Mouse (Mus musculus) cerebellum, adult 2 months (tissue): ENCODE measurements around the gene Krtap28-10. TPM values are rescaled to one million over a fixed set of nuclear protein-coding genes. Genes with fewer than 3 reads are reported as not detected.

Experiments used
- DNase-seq, 2 experiments: peaks; one replicate each; pipeline ENCODE4 v3.0.0; 2021
- H3K27ac ChIP-seq: fragments of 200-500 bp; 2 replicates; pipeline ENCODE4 v1.5.1; 2012; ENCODE audit warnings: low read length, control low read depth, inconsistent platforms; ENCODE audit not compliant: insufficient read depth
- H3K27me3 ChIP-seq: fragments of 200-500 bp; 2 replicates; pipeline ENCODE4 v1.6.1; 2012; ENCODE audit warnings: inconsistent platforms, mild to moderate bottlenecking, low read length, moderate library complexity; ENCODE audit not compliant: control insufficient read depth, insufficient read depth
- H3K4me1 ChIP-seq: fragments of 200-500 bp; 2 replicates; pipeline ENCODE4 v1.6.1; 2011; ENCODE audit warnings: low read length; ENCODE audit not compliant: control insufficient read depth, insufficient read depth
- H3K4me3 ChIP-seq: fragments of 200-500 bp; replicated peaks from 2 replicates; pipeline ENCODE3; 2011; ENCODE audit warnings: mild to moderate bottlenecking, low read depth, low read length, control low read depth; ENCODE audit not compliant: insufficient read depth
- CTCF ChIP-seq: fragments of 200-500 bp; IDR thresholded peaks from 2 replicates; pipeline ENCODE4 v1.5.1; 2011; ENCODE audit warnings: low read depth, mild to moderate bottlenecking, control low read depth, low read length, moderate library complexity, borderline replicate concordance; ENCODE audit not compliant: insufficient read depth
- POLR2A ChIP-seq: fragments of 200-500 bp; IDR thresholded peaks from 2 replicates; pipeline ENCODE4 v1.6.1; 2011; ENCODE audit warnings: low read length, control low read depth, borderline replicate concordance; ENCODE audit not compliant: insufficient read depth
- WGBS: fragments of 180-500 bp; shearing (Covaris S2); methylation state at CpG from one replicate; pipeline ENCODE4 v1.1.7; 2018; 5-methylcytosine and 5-hydroxymethylcytosine counted together
- polyA plus RNA-seq: library from polyadenylated mRNA; depleted of rRNA; stranded (reverse); fragments of >200 nt; gene quantifications from 2 replicates; pipeline ENCODE4 v1.2.3, GENCODE M21; 2012; rRNA removed

Gene Krtap28-10
- polyA plus RNA-seq, 1 experiment = not detected

DNA sequence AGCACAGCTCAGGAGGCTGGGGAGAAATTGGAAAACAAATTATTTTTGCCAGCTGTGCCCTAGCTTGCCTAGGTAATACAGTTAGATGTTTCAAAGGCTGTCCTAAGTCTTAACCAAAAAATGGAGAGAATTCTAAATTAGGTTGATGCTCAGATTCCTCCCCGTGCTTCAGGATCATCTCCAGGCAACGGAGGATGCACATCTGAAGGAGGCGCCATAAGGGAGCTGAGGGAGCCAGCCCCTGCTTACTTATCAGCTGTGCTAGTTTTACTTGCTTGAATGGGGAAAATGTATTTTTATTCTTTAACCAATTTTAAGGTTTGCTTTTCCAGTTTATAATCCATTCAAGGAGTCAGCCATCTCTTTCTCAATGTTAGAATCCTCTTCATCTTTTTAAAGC lies 48.3 kb downstream of the Krtap28-10 start:
- TF ChIP-seq CTCF (no peak), POLR2A (no peak)
- 77% methylated on average over 3 of the region's 3 CpGs for WGBS
- H3K4me1 ChIP-seq = no peaks in the 10 kb centered on the region
- H3K27me3 ChIP-seq = no peaks in the 10 kb centered on the region
- H3K27ac ChIP-seq = no peak overlapping the region
- H3K4me3 ChIP-seq = no peak overlapping the region
- no peak for DNase-seq

DNA sequence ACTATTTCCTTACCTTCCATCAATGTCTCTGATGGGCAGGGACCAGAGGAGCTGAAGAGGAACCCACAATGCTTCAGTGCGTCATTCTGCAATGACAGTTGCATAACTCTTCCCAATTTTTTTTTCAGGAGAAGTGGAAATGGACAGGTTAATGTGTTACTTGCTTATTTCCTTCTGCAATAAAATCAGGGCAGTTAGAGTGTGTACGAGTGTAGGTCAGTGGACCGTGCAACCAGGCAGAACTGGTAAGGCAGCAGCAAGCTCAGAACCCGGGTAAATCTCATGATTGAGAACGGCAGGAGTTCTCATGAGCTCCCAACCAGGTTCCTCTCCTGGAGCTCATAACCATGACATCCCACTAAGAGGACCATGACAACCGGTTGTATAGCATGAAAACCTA lies 50.2 kb downstream of the Krtap28-10 start:
- 88% methylated on average over 6 of the region's 6 CpGs for WGBS
- Histone ChIP-seq H3K4me3 (no peak overlapping the region), H3K27ac (no peak overlapping the region)

DNA sequence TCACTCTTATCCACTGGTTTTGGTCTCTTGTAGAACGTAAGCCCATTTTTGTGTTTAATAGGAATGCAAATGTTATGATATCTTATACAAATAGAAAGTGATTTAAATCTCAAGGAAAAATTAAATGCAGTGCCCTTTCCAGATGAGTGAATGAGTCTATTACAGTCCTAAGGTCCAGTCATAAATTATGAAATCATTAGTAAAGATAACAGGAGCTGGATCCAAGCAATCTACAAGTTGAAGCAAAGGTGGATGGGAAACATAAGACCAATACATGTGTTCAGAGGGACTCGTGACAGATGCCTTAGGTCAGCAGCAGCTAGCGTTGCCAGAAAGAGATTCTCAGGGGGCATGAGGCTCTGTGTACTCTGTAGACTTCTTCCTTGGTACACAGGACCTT lies 50.7 kb downstream of the Krtap28-10 start:
- no peaks in the 10 kb centered on the region for H3K27me3 ChIP-seq
- 78% methylated on average over 3 of the region's 3 CpGs for WGBS
- H3K4me1 ChIP-seq = no peaks in the 10 kb centered on the region
- TF ChIP-seq POLR2A (no peak), CTCF (no peak)
- H3K27ac ChIP-seq = no peak overlapping the region
- no peak overlapping the region for H3K4me3 ChIP-seq
- no peak for DNase-seq

More for the DNA sequence above, 50.2 kb downstream of the Krtap28-10 start:
- H3K4me1 ChIP-seq = no peaks in the 10 kb centered on the region
- DNase-seq = no peak
- TF ChIP-seq POLR2A = no peak
- TF ChIP-seq CTCF = no peak
- no peaks in the 10 kb centered on the region for H3K27me3 ChIP-seq

Other genes with a start within 250 kb of the Krtap28-10 start
- gene Agfg1, start 203.0 kb downstream of the Krtap28-10 start, polyA plus RNA-seq = 43.1 and 47.2 TPM in 2 replicates
- 2.3 and 2.7 TPM in 2 replicates for gene A030005L19Rik, start 129.2 kb downstream of the Krtap28-10 start, polyA plus RNA-seq
- gene A030014E15Rik, start 117.6 kb downstream of the Krtap28-10 start, polyA plus RNA-seq = 0.20 TPM in 1 of 2 replicates, not detected in the other
- gene Gm6217, start 111.1 kb downstream of the Krtap28-10 start, polyA plus RNA-seq = not detected in 2 replicates
- not detected in 2 replicates for gene A030003K21Rik, start 99.1 kb downstream of the Krtap28-10 start, polyA plus RNA-seq
- not detected in 2 replicates for gene Gm7544, start 86.5 kb downstream of the Krtap28-10 start, polyA plus RNA-seq
- gene Gm47955, start 82.2 kb downstream of the Krtap28-10 start, polyA plus RNA-seq = not detected in 2 replicates
- not detected in 2 replicates for gene Gm47959, start 41.9 kb downstream of the Krtap28-10 start, polyA plus RNA-seq
- gene Slc19a3, start 4.0 kb downstream of the Krtap28-10 start, polyA plus RNA-seq = 3.5 and 4.4 TPM in 2 replicates
- not detected in 2 replicates for gene Gm47969, start 2.5 kb upstream of the Krtap28-10 start, polyA plus RNA-seq
- not detected in 2 replicates for gene A030005K14Rik, start 16.9 kb upstream of the Krtap28-10 start, polyA plus RNA-seq
- gene Krtap28-13, start 18.4 kb upstream of the Krtap28-10 start, polyA plus RNA-seq = not detected in 2 replicates
- gene Ccl20, start 74.3 kb upstream of the Krtap28-10 start, polyA plus RNA-seq = not detected in 2 replicates
- gene Daw1, start 117.3 kb upstream of the Krtap28-10 start, polyA plus RNA-seq = 0.46 and 0.74 TPM in 2 replicates